Mouse (Mus musculus) E14TG2a.4 (cell line): ENCODE results near the gene Ppcs.

ENCODE experiments used
- CTCF ChIP-seq: conservative IDR thresholded peaks from 2 replicates; pipeline ENCODE4 v1.5.1; 2014; ENCODE audit warnings: low read length
- NANOG ChIP-seq: IDR thresholded peaks from 2 replicates; pipeline ENCODE4 v1.6.1; 2014; ENCODE audit warnings: borderline replicate concordance, low read length, mixed read lengths
- POU5F1 ChIP-seq: IDR thresholded peaks from 2 replicates; pipeline ENCODE4 v1.6.1; 2014; ENCODE audit warnings: low read length, borderline replicate concordance

DNA sequence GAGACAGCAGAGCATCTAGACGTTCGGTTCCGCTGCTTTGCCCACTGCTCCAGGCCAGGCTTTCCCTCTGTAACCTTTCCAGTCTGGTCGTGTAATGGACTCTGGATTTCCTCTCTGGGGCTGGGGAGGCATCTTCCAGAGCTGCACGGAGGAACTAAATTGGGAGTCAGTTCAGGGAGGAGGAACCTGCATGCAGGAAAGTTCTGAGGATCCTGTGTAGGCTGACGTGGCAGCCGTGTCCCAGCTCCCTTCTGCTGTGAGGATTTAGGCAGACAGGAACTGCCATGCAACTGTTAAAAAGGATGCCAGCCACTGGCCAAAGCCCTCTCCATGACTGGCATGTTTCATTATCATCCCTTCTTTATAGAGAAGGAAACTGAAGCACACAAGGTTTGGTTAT, 28.2 kb upstream of the Ppcs start:
- TF ChIP-seq CTCF = no peak
- TF ChIP-seq NANOG = no peak
- no peak for TF ChIP-seq POU5F1
